Mouse (Mus musculus): ENCODE measurements at regions not wholly inside any gene's neighbourhood (a gene's known extent, or its start where the extent isn't known, plus 50 kb on each side); places are given as distances from the start of the nearest gene placed in this dataset.

DNA sequence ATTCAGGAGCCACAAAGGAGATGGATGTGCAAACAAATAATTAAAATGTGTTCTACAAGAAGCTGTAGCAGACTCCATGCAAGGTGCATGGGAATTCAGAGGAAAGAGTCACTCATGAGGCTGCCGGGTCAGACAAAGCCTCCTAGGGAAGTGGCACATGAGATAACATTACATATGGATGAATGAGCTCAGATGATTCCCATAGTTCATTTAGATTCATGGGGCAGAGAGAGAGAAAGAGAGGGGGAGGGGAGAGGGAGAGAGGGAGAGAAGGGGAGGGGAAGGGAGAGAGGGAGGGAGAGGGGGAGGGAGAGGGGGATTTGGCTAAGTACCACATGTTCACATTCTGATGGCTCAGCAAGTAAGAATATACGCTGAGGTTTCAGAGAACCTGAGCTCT, 52.6 kb upstream of the Lipc start:
- TF ChIP-seq CTCF (IDR thresholded peaks at IDR 0.05; ENCODE audit: extremely low read depth, insufficient read depth, insufficient read length, insufficient replicate concordance) (no peak), POLR2A (IDR thresholded peaks at IDR 0.05; ENCODE audit: low read depth, low read length) (no peak)
